Mouse (Mus musculus) MEL-GATA-1-ER (cell line): ENCODE measurements around the gene Lsm4.

Experiments used
- DNase-seq: peaks from one replicate; pipeline ENCODE4 v3.0.0-alpha.2; 2012; ENCODE audit warnings: low read depth; ENCODE audit errors: extremely low read depth

Lsm4 gene

GRCm38 (mm10) chr8:70678679-70679078 is 5.6 kb downstream of the Lsm4 start:
- no peak for DNase-seq

GRCm38 (mm10) chr8:70679404-70679803 is 6.4 kb downstream of the Lsm4 start:
- no peak for DNase-seq

- DNase-seq, result no peak
These were observed 7.0 kb downstream of the Lsm4 start for GRCm38 (mm10) chr8:70680039-70680438.

GRCm38 (mm10) chr8:70681410-70681809 is 8.4 kb downstream of the Lsm4 start:
- no peak for DNase-seq

- no peak for DNase-seq
These were observed 9.1 kb downstream of the Lsm4 start for GRCm38 (mm10) chr8:70682193-70682592.

- DNase-seq, result no peak
These were observed 9.6 kb downstream of the Lsm4 start for GRCm38 (mm10) chr8:70682692-70683091.

GRCm38 (mm10) chr8:70684291-70684690 is 11.2 kb downstream of the Lsm4 start:
- DNase-seq, result no peak

GRCm38 (mm10) chr8:70687576-70687975 is 14.5 kb downstream of the Lsm4 start:
- DNase-seq, result no peak

- DNase-seq, result no peak
These were observed 15.1 kb downstream of the Lsm4 start for GRCm38 (mm10) chr8:70688136-70688535.

- no peak for DNase-seq
These were observed 16.9 kb downstream of the Lsm4 start for GRCm38 (mm10) chr8:70689892-70690390.

- no peak for DNase-seq
These were observed 18.2 kb downstream of the Lsm4 start for GRCm38 (mm10) chr8:70691230-70691629.

- no peak for DNase-seq
These were observed 18.7 kb downstream of the Lsm4 start for GRCm38 (mm10) chr8:70691727-70692231.

GRCm38 (mm10) chr8:70693636-70694035 is 20.6 kb downstream of the Lsm4 start:
- no peak for DNase-seq

- DNase-seq, result peak; percentile 71
These were observed 22.4 kb downstream of the Lsm4 start for GRCm38 (mm10) chr8:70695318-70696018.

GRCm38 (mm10) chr8:70696019-70696885 is 23.2 kb downstream of the Lsm4 start:
- peak; percentile 24 for DNase-seq

- no peak for DNase-seq
These were observed 23.9 kb downstream of the Lsm4 start for GRCm38 (mm10) chr8:70696946-70697345.

- DNase-seq, result no peak
These were observed 24.6 kb downstream of the Lsm4 start for GRCm38 (mm10) chr8:70697366-70698250.

- DNase-seq, result peak; percentile 87
These were observed 25.5 kb downstream of the Lsm4 start, which contains the start of gene Jund for GRCm38 (mm10) chr8:70698310-70699109. Gene Jund, plus strand, starts transcription at chr8:70698949.

- no peak for DNase-seq
These were observed 26.2 kb downstream of the Lsm4 start for GRCm38 (mm10) chr8:70699116-70699833.
